Mouse (Mus musculus): Measurements from ENCODE around the gene Hpca. TPM values are rescaled to one million over a fixed set of nuclear protein-coding genes. Genes with fewer than 3 reads are reported as not detected.
A peak's percentile ranks its signal among the peaks of the same experiment; 100 is the strongest.

The Hpca gene
- total RNA-seq, 2 experiments from 2014 or later: 3.6 to 7.8 TPM

DNA sequence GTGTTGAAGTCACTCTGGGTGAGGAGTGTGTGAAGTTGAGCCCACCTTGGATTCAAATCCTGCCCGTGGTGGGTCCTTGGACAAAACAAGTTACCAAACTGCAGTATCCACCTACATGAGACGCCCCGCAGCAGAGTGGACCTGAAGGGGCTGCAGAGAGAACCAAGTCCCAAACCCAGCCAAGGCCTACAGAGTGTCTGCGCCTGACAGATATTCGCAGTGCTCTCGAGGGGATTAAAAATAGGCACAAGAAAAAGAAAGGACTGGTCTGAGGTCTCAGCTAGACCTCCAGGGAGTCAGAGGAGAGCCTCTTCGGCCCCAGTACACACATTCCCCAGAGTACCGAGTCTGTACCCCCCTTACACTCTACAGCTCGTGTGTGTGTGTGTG is 14.3 kb upstream of the Hpca start:
- DNase-seq: no peak

DNA sequence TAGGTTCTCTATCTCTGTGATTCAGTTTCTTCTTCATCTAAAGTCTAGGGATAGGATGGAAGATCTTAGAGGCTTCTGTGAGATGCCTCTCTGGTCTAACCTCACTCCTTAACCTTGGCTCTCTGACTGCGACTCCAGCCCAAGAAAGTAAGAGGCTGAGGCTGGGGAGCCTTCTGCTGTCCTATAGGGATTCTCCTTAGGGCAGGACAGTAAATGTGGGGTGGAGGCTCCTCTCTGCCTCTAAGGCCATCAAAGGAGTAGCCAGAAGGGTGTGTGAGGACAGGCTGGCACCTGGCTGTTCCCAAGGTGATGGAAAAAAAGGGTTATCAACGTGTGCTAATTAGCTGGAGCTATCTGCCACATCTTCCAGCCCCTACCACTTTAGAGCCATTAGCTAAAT is 13.8 kb upstream of the Hpca start:
- DNase-seq: no peak

DNA sequence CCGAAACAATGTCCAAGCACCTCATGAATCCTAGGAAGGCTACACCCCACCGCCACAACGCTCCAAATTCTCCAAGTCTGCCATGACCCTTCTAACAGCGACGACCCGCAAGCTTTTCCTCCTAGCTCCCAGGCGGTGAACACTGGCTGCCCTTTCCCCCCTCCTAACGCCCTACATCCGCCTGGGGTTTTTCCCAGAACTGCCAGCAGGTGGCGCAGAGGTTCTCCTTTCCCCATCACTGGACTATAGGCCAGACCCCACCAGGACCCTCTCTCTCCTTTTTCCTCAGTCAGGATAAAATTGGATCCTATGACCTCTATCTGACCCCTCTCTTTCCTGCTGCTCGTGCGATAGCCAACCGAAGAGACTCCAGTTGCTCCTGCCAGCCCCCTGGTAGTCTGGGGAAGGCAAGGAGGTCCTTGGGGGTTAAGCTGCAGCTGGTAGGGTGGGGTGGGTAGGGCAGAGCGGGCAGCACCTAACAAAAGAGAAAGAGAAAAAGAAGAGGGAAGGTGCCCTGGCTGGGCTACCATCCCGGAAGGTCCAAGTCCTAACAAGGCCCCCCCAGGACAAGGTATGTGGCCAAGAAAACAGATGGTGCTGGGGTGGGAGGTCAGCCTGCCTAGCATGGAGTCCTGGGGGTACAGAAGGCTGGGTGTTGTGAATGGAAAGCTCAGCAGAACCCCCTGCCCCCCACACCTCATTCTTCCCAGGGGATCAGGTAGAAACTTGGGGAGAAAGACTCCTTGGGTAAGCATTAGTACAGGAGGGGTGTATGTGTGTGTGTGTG is 13.2 kb upstream of the Hpca start:
- DNase-seq: peak; percentile 87

DNA sequence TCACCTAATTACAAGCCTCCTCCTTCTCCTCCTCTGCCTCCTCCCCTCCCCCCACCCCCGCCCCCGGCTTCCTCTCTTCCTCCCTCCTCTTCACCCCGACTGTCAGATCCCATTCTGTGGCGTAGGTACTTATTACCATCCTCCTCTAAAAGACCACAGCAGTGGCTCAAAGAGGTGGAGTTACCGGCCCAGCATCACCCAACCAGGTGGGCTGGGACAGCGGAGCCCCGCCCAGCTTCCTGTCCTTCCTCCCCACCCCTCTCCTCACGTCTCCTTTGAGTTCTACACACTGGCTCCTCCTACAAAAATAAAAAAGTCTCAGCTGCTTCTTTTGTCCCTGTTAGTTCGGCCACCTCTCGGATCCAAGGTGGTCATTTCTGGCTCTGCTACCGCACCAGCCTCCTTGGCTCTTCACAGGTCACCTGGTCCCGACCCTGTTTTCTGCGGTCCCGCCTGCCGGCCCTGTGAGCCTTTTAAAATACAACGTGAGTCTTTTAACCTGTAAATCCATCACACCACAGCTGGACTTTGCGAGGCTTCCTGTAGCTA is 9.0 kb upstream of the Hpca start:
- DNase-seq: no peak

- DNase-seq: peak; percentile 43
Measured at GRCm38 (mm10) chr4:129130149-129130548, 8.3 kb upstream of the Hpca start.

DNA sequence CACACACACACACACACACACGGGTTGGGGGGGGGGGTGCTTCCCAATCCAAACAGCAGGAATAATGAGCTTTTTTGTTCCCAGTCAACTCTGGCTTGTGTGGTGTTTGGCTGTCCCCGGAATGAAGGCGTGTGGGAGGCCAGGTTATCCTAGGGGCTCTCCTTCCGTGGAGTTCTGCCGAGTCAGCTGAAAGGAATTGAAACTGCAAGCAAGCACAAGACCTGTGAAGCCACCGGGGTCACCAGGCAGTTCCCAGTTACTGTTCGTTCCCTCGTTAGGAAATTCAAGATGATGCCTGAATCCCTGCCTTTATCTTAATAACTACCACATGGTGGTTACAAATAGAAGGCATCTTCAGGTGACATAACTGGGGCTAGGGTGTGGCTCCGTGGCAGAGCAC is 7.6 kb upstream of the Hpca start:
- no peak for DNase-seq

- DNase-seq: no peak
Measured at GRCm38 (mm10) chr4:129128582-129129338, 6.9 kb upstream of the Hpca start.

DNA sequence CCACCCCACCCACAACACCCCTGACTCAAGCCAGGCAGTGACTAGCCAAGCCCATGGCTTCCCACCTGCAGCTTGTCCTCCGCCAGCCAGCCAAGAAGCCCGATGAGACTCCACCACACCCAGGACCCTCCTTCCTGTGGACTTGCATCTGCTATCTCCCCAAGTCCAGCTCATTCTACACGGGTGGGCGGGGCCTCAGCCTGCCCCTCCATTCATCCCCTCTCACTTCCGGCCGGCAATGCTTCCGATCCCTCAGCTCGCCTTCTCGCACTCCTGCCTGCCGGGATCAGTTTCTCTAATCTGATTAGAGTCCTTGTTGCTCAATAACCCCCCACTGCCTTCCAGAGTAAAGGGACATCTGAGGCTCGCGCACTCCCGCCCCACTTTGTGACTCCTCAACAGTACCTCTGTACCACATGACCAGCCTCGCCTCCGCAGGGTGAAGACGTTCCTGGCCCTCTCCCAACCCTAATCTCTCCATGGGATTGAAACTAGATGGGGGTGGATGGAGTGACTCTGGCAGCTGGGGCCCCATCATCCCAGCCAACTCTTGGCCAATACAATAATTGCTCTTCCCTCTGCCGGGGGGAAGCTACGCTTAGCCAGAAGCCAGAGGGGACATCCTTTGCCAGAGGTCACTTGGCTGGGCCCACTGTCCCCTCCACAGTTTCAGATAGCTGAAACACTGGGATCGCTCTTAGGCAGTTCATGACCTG is 4.1 kb upstream of the Hpca start:
- DNase-seq: peak; percentile 57

- peak; percentile 47 for DNase-seq
Measured at GRCm38 (mm10) chr4:129124652-129125146, 2.9 kb upstream of the Hpca start.

GRCm38 (mm10) chr4:129122719-129123118 is 883 bp upstream of the Hpca start:
- DNase-seq: no peak

- DNase-seq: no peak
Measured at GRCm38 (mm10) chr4:129122107-129122506, 271 bp upstream of the Hpca start.

DNA sequence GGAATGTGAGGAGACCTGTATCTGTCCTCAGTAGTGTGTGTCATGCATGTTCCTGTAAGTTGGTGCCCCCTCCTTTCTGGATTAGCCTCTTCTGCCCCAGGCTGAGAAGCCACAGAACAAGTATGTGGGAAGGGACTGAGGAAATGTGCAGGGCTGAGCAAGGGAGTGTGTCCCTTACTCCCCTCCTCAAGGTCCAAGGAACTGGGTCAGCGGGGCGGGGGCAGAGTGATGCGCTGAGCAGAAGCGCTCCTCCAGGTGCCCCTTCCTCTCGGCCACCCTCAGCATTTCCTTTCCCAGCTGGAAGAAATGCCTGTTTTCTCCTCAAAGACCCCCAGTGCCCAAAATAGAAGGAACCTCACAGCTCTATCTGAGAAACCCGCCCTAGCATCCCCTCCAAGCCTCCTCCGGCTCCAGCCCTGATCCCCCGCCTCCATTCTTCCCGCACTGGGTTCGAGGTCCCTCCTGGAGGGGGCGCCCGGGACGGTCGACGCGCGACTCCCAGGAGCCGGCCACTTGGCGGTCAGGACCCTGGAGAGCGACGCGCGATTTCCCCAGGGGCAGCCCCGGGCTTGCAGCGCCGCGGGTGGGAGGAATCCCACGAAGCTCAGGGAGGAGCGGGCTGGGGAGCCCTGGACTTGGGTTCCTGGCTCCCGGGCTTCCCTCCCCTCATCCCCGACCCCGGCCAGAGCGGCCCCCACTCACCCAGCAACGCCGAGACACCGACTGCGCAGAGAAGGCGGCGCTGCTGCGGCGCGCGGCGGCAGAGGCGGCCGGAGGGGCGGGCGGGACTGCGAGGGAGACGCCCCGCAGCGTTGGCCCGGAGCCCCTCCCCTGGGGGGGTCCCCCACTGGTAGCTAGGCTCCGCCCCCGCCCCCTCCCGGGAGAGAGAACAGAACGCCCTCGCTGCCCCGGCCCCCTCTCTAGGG is 1.1 kb downstream of the Hpca start:
- peak; percentile 89 for DNase-seq

DNA sequence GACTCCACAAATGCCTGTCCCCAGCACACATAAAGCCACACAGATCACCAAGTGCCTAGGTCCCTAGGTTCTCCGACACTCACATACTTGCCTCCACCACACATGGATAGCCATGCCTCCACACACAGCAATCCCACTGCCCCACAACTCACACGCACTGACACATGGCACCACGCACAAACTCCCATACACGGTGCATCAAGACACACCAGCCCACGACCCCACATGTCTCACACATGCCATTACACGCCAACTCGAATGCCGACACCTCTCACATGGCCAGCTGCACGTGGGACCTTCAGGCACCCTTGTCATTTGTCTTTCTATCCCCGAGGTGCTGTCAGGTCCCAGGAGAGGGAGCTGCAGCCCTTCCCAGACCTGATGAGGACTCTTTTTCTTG is 2.1 kb downstream of the Hpca start:
- DNase-seq: no peak

DNA sequence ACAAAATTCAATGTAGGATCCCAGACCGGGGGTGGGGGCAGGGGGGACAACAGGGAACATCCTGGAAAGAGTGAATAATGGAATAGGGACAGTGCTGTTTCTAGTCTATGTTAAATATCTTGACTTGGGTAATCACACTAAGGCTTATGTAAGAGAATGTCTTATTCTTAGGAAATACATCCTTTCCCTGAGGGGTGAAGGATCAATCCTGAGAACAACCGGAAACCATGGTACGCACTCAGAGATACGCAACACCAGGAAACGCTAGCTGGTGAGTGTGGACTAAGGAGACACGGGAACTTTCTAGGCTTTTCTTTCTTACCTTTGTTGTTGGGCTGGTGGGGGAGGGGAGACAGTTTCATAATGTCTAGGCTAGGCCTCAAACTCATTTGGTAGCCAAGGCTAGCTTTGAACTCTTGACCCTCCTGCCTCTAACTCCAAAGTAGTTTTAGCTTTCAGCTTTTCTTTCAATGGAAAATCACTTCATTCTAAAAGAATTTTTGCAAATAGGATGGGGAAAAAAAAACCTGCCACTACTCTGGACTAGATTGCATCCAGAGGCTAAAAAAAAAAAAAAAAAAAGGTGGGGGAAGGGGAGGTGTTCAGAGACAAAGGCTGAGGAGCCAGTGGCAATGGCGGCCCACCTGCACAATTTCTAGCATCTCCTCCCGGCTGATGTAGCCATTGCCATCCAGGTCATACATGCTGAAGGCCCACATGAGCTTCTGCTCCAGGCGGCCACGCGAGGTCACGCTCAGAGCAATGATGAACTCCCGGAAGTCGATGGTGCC is 3.9 kb downstream of the Hpca start:
- DNase-seq: no peak

GRCm38 (mm10) chr4:129116703-129117102 is 5.1 kb downstream of the Hpca start:
- DNase-seq: no peak

- peak; percentile 69 for DNase-seq
Measured at GRCm38 (mm10) chr4:129113083-129113988, 8.5 kb downstream of the Hpca start.

DNA sequence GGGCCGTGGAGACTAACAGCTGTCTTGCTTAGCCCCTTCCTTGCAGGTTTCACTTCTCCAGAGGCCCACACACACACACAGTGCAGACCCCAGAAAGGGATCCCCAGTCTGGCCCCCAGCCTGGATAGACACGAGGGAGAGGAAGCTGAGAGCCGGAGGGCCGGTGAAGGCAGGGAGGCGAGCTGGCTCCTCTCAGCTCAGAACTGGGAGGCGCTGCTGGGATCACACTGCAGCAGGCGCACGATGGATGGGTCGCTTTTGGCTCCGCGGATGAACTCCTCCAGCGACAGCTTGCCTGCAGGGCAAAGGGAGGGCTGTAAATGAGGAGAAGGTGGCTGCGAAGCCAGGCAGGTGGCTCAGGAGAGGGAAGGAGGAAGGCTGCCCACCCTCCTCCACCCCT is 9.6 kb downstream of the Hpca start:
- no peak for DNase-seq

DNA sequence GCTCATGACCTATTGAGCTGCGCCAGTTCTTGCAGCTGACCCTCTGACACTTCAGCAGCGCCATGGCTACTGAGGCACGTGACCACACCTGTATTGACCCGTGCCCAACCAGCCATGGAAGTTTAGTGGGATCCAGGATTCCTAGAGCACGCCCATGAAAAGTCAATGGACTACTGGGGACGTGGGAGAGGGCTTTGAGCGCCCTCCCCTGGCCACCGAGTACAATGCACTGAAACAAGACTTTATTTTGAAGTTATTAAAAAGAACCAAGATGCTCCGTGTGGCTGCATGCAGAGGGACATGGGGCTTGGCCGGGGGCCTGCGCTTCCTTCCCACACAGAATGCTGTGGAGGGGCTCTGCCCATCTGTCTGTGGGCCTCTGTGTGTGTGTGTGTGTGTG is 10.5 kb downstream of the Hpca start:
- no peak for DNase-seq

- DNase-seq: no peak
Measured at GRCm38 (mm10) chr4:129110804-129111203, 11.0 kb downstream of the Hpca start.

GRCm38 (mm10) chr4:129108624-129109023 is 13.2 kb downstream of the Hpca start:
- no peak for DNase-seq
